Mouse (Mus musculus): ENCODE measurements around the gene Synj2.

GRCm38 (mm10) chr17:5943053-5943452, 2.0 kb downstream of the Synj2 start:
- TF ChIP-seq CTCF (IDR thresholded peaks at IDR 0.05; ENCODE audit: low read depth, low read length) (no peak), POLR2A (IDR thresholded peaks at IDR 0.05; ENCODE audit: insufficient read depth, low read length) (no peak), EP300 (IDR thresholded peaks at IDR 0.05; ENCODE audit: insufficient read depth, low read depth, low read length) (no peak)
